Mouse (Mus musculus) gastrocnemius, postnatal 14 days (tissue): ENCODE data around the gene Tek. TPM values are rescaled to one million over a fixed set of nuclear protein-coding genes. Genes with fewer than 3 reads are reported as not detected.
"Not testable (repeated sequence)": the region's sequence is repeated elsewhere in the genome, so short reads cannot be mapped to it uniquely, and the experiment has no call there.

Experiments used
- DNase-seq: peaks from one replicate; pipeline ENCODE4 v3.0.0; 2021; ENCODE audit warnings: mixed read lengths
- intact Hi-C: fragments of 180-260 bp; cut with DNase I; formaldehyde crosslinking; loops from one replicate; pipeline ENCODE4 v1.15.1; 2025; ENCODE audit warnings: low total_unique reads
- long read RNA-seq, 2 experiments: library from polyadenylated mRNA; stranded (forward); transcript quantifications; one replicate each; pipeline ENCODE4 v2.0.0; 2021
- total RNA-seq, 2 experiments: library from RNA; stranded (reverse); gene quantifications; 2 replicates each; pipeline ENCODE4 v1.2.3; 2021

Gene Tek
- total RNA-seq = 10 to 100 TPM; 22.5 to 25.3 TPM
- long read RNA-seq, experiment 1, full-length matches to known transcripts = 6 of 12 reads
- long read RNA-seq, experiment 1, partial matches to known transcripts = 4 of 12 reads
- long read RNA-seq, experiment 1, other reads (novel, unspliced or antisense) = 2 of 12 reads
- long read RNA-seq, experiment 2, full-length matches to known transcripts = 15 of 23 reads
- long read RNA-seq, experiment 2, partial matches to known transcripts = 4 of 23 reads
- long read RNA-seq, experiment 2, other reads (novel, unspliced or antisense) = 4 of 23 reads

DNA sequence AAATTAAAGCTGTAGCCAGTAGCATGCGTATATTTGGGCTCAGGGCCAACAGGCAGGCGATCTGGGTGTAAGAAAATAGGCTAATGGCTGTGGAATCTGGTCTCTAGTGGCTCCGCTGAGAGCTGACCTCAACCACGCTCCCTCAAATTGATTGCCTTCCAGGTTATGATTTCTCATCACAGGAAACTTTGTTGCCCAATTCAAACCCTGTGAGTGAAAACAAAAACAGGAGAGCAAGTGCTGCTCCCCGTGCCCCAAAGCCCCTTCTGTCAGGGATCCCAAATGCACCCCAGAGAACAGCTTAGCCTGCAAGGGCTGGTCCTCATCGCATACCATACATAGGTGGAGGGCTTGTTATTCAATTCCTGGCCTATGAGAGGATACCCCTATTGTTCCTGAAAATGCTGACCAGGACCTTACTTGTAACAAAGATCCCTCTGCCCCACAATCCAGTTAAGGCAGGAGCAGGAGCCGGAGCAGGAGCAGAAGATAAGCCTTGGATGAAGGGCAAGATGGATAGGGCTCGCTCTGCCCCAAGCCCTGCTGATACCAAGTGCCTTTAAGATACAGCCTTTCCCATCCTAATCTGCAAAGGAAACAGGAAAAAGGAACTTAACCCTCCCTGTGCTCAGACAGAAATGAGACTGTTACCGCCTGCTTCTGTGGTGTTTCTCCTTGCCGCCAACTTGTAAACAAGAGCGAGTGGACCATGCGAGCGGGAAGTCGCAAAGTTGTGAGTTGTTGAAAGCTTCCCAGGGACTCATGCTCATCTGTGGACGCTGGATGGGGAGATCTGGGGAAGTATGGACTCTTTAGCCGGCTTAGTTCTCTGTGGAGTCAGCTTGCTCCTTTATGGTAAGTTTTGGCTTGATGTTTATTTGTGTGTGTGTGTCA is at the start of gene Tek:
Tek (plus strand) TSS at position 452 of the 894 bp plus-strand sequence.
- intact Hi-C loops = no loop called here
- peak; percentile 45 for DNase-seq

DNA sequence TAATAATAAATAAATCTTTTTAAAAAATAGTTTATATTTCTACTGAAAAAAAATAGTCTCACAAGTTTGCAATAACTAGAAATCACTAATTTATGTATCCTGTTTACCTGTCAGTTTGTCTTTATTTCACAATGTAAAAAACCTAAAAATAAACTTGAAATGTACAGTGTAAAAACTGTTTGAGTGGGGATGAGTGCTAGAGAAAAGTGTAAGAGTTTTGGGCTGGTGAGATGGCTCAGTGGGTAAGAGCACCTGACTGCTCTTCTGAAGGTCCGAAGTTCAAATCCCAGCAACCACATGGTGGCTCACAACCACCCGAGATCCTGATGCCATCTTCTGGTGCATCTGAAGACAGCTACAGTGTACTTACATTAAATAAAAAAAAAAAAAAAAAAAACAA is 49.3 kb upstream of the Tek start:
- intact Hi-C loops = not testable (repeated sequence)

DNA sequence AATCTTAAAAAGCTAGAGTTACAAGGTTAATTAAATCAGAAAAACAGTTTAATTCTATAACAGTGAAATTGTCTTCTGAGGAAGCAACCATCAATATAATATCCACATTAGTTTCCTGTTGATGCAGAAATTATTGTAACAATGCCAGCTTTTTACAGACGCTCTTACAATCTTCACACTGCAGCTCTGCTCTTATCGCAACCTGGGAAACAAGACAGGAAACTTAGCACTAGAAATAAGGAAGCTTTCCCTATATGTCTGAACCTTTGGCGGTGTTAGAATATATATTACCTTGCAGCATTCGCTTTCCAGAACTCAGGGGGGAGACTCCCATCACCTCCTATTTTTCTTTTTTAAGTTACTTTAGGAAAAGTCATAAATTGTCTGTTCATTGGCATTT is 48.0 kb upstream of the Tek start:
- DNase-seq = no peak
- intact Hi-C loops = no loop called here

More for the DNA sequence above, 49.3 kb upstream of the Tek start:
- DNase-seq = not testable (repeated sequence)

DNA sequence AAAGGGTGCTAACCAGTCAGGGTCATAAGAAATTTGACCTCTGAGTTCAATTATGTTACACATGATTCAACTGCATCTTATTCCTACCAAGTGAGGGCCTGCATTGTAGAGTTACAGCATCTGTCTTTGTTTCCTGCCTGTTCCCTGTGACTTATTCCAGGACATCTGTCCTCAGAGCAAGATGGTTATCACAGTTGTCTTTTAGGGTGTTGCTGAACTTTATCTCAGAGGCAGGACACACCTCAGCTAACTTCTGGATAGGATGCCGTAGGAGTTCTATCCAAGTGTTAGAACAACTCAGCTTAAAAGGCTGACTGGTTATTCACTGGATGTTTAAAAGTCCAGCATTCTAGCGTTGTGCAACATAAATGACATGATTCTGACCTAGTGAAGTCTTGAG is 46.9 kb upstream of the Tek start:
- intact Hi-C loops = no loop called here
- DNase-seq = no peak

GRCm38 (mm10) chr4:94696368-94696767 is 42.7 kb upstream of the Tek start:
- no peak for DNase-seq
- intact Hi-C loops = no loop called here

DNA sequence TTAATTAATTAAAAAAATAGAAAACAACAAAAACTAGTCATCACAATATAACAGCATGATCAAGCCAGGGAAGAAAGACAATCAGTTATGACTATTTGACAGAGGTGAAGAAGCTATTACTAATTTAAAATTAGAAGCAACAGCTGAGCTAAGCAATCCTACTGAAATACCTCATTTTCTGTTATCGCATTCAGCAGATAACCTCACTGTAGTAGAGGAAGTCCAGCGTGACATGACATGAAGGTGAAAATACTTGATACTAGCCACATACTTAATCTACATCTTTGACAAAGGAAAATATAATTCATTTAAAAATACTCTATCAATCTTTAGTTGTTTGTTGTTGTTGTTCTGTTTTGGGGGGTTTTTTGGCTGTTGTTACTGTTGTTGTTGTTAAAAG is 28.1 kb upstream of the Tek start:
- no peak for DNase-seq
- intact Hi-C loops = no loop called here

- DNase-seq = no peak
- intact Hi-C loops = no loop called here
These were observed 27.7 kb upstream of the Tek start for GRCm38 (mm10) chr4:94711426-94711825.

DNA sequence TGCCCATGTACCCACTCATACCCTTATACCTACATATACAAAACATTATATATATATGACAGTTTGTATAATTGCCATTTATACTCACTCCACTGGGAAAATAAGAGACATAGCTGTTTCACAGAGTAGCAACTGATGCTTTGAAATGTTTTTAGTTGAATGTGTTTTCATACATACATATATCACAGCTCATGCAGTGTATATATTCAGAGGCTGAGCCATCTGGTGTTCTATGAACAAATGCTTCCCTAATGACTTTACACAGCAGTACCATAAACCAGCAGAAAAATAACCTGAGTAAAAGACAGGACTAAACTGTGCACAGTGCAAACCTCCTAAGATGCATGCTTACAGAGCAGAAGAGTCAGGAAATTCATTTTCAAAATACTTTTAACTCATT is 25.3 kb upstream of the Tek start:
- intact Hi-C loops = no loop called here
- no peak for DNase-seq

GRCm38 (mm10) chr4:94715166-94715565 is 23.9 kb upstream of the Tek start:
- intact Hi-C loops = no loop called here
- no peak for DNase-seq

DNA sequence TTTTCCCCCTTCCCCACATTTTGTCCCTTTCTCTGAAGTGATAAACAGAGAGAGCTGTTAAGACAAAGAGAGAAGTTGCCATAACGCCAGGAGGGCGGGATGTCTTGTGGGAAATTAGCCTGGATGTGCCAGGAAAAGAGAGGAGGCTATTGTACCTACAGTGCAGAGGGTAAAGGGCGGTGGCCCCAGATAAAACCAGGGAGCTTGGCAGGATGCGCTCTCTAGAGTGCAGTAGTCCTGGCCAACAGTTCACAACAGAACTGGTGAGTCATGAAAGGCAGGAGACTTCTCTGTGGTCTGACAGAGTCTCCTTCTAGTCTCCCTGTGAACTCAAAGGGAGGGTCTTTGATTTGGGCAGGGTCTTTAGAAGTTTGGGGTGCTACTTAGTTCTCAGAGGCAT is 13.3 kb upstream of the Tek start:
- intact Hi-C loops = no loop called here
- DNase-seq = no peak

DNA sequence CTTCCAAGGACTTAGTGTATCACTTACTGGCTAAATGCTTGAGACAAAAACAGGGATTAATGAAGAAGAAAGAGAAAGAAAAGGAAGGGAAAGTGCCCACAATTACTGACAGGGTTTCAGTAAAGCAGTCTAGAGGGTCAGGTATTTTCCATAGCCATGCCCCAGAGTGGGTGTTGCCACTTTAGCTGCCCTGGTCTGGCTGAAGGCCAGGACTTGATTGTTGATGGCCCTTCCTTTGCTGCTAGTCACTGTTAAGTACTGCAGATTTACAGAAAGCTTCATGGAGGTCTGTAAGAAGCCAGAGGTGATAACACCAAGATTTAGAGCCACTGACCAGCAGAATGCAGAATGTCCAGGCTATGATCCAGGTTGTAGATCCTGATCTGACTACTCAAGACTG is 6.4 kb upstream of the Tek start:
- no peak for DNase-seq
- intact Hi-C loops = no loop called here

DNA sequence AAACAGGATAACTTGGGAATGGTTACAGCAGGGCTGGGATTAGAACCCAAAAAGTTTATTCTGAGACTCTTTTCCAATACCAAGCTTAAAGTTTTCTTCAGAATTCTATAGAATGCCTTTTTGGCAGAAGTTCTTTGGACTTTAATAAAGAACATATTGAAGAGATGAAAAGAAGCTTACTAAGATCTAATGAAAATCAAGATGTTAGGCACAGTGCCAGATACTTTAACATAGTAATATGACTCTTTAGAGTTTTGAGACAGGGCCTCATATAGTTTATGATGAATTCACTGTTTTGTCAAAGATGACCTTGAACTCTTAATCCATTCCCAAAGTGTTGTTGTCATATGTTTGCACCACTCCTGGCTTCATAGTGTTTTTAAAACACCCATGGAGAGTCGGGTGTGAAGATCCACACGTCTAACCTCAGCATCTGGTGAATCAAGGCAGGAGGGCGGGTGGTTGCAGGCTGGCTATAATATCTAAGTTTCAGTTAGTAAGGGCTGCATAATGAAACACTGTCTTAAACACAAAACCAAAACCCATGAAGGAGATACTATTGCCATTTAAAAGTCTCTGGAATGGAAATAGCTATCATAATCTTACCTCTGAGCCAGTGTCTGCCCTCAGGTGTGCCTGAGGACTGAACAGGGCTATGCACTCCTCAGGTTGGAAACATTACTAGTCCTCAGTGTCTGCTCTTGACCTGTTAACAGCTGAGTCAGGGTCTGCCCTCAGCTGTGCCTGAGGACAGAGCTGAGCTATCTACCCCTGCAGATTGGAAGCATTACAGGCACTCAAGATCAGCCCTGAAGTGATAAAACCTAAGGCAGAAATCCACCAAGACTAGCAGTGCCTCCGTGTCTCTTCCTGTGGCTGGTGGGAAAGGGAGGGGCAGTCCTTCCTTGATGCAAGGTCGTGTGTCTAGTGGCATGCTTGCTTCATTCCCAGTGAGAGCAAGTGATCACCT is 1.5 kb upstream of the Tek start:
- intact Hi-C loops = no loop called here
- no peak for DNase-seq

- intact Hi-C loops = no loop called here
- DNase-seq = no peak
These were observed 2.7 kb downstream of the Tek start for GRCm38 (mm10) chr4:94741824-94742223.

GRCm38 (mm10) chr4:94745749-94746148 is 6.7 kb downstream of the Tek start:
- DNase-seq = peak; percentile 42
- intact Hi-C loops = no loop called here

DNA sequence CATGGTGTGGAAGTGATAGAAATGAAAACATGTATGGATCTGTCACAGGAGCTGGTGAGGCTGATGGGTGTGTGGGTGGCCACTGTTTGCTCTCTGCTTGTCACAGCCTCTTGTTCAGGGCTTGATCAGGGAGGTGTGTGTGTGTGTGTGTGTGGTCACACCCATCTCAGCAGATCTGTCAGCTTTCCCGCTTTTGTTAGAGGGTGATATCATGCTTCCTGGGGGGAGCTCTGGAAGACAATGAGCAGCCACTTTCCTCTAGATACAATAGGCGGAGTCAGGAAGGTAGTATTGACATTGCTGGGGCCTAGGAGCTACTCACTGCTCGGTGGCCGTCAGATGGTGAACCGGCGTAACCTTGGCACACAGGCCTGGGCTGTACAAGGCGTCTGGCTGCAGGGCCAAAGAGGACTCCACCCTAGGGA is 7.3 kb downstream of the Tek start:
- intact Hi-C loops = no loop called here
- peak; percentile 66 for DNase-seq

GRCm38 (mm10) chr4:94747338-94747737 is 8.2 kb downstream of the Tek start:
- peak; percentile 16 for DNase-seq
- intact Hi-C loops = no loop called here

- intact Hi-C loops = no loop called here
- peak; percentile 68 for DNase-seq
These were observed 13.4 kb downstream of the Tek start for GRCm38 (mm10) chr4:94752512-94752911.

DNA sequence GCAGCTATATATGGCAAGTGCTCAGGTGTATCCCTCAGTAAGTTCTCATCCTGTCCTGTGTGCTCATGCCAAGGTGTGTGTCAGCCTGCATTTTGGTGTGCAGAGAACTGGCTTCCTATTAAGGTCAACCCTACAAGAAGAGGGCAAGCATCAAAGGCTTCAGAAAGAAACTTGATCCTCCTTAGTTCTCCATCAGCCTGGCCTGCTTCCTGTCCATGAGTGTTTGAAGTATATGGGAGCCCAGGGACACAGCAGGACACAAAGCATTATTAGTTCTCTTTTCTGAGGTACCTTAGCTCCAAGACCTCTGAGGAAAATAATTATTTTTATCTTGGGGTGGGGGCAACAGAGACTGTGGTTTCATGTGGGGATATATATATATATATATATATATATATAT is 26.1 kb downstream of the Tek start:
- no peak for DNase-seq
- intact Hi-C loops = no loop called here

GRCm38 (mm10) chr4:94766176-94766575 is 27.1 kb downstream of the Tek start:
- DNase-seq = no peak
- intact Hi-C loops = no loop called here

DNA sequence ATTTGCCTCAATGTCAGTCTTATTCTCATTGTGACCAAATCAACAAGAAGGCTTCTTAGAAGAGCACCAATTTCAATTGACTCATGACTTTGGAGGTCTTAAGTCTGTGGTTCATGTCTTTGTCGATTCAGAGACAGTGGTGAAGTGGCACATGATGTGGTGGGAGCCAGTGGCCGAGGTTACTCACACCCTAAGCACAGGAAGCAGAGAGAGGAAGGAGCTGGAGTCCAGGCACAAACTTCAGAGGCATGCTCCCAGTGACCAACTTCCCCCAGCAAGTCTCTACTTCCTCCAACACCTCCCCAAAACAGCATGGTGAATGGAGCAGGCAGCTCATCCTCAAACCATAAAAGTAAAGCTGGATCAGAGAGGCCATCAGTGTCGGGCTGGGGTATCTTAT is 29.5 kb downstream of the Tek start:
- DNase-seq = no peak
- intact Hi-C loops = no loop called here
